Mouse (Mus musculus) midbrain, embryonic 10.5 days (tissue): ENCODE data around the gene Gm17428. TPM values are rescaled to one million over a fixed set of nuclear protein-coding genes. Genes with fewer than 3 reads are reported as not detected.
"Not testable (repeated sequence)": the region's sequence is repeated elsewhere in the genome, so short reads cannot be mapped to it uniquely, and the experiment has no call there.

ENCODE experiments used
- DNase-seq: peaks from one replicate; pipeline ENCODE4 v3.0.0-alpha.2; 2017; ENCODE audit warnings: low spot score
- H3K27ac ChIP-seq: fragments of 300-500 bp; sonication (generic); replicated peaks from 2 replicates; pipeline ENCODE4 v1.5.1; 2016; ENCODE audit warnings: mild to moderate bottlenecking
- H3K27me3 ChIP-seq: fragments of 300-500 bp; sonication (generic); 2 replicates; pipeline ENCODE4 v1.6.1; 2016; ENCODE audit warnings: low read depth, mild to moderate bottlenecking; ENCODE audit not compliant: poor library complexity, severe bottlenecking
- H3K36me3 ChIP-seq: fragments of 300-500 bp; sonication (generic); 2 replicates; pipeline ENCODE4 v1.6.1; 2016; ENCODE audit warnings: mild to moderate bottlenecking, moderate library complexity
- H3K4me1 ChIP-seq: fragments of 300-500 bp; sonication (generic); 2 replicates; pipeline ENCODE4 v1.6.1; 2016
- H3K4me3 ChIP-seq: fragments of 300-500 bp; sonication (generic); 2 replicates; pipeline ENCODE4 v1.5.1; 2016; ENCODE audit warnings: mild to moderate bottlenecking, moderate library complexity
- H3K9me3 ChIP-seq: fragments of 300-500 bp; sonication (generic); replicated peaks from 2 replicates; pipeline ENCODE4 v1.6.1; 2016; ENCODE audit warnings: mild to moderate bottlenecking
- WGBS: fragments of 180-500 bp; shearing (Covaris S2); methylation state at CpG from one replicate; pipeline ENCODE4 v1.1.7; 2016; 5-methylcytosine and 5-hydroxymethylcytosine counted together
- polyA plus RNA-seq: library from polyadenylated mRNA; unstranded; fragments of >200 nt; fragmentation: Nextera tagmentation; extraction: Ambion mirVana; gene quantifications from 2 replicates; pipeline ENCODE4 v1.2.1, GENCODE M21; 2016

Gm17428 gene
- polyA plus RNA-seq, 1 experiment from 2014 or later = not detected

- H3K9me3 ChIP-seq, DNase-seq, H3K27ac ChIP-seq, H3K27me3 ChIP-seq, H3K36me3 ChIP-seq, H3K4me3 ChIP-seq: not testable (repeated sequence)
- 87% methylated on average over 11 of the region's 11 CpGs for WGBS
- H3K4me1 ChIP-seq = peaks cover 16% of the 10 kb centered on the region
Measured at GRCm38 (mm10) chr14:54972786-54973185, 3.9 kb upstream of the Gm17428 start.

- H3K4me3 ChIP-seq = no peak overlapping the region
- H3K36me3 ChIP-seq = no peaks in the 10 kb centered on the region
- peaks cover 4% of the 10 kb centered on the region; the same call in 1 of the 2 replicates for H3K27me3 ChIP-seq
- H3K27ac ChIP-seq = peak overlapping the region; percentile 68; the same call in 1 of the 2 replicates
- WGBS = 76% methylated on average over 6 of the region's 6 CpGs
- no peak for DNase-seq
- H3K9me3 ChIP-seq = no peaks in the 10 kb centered on the region
- H3K4me1 ChIP-seq = peaks cover 16% of the 10 kb centered on the region
Measured at GRCm38 (mm10) chr14:54974068-54974791, 2.5 kb upstream of the Gm17428 start.

GRCm38 (mm10) chr14:54978664-54979063, 1.9 kb downstream of the Gm17428 start:
- 86% methylated on average over 8 of the region's 8 CpGs for WGBS
- DNase-seq = no peak

GRCm38 (mm10) chr14:54981934-54982333, 5.2 kb downstream of the Gm17428 start:
- WGBS = 94% methylated on average over 7 of the region's 7 CpGs
- H3K27ac ChIP-seq = no peak overlapping the region
- no peak for DNase-seq

More at GRCm38 (mm10) chr14:54978664-54979063, 1.9 kb downstream of the Gm17428 start:
- Histone ChIP-seq H3K4me3 (no peak overlapping the region), H3K36me3 (no peaks in the 10 kb centered on the region), H3K4me1 (peaks cover 14% of the 10 kb centered on the region), H3K27me3 (peaks cover 4% of the 10 kb centered on the region; the same call in 1 of the 2 replicates), H3K27ac (no peak overlapping the region), H3K9me3 (no peaks in the 10 kb centered on the region)

GRCm38 (mm10) chr14:54988350-54988874, 11.7 kb downstream of the Gm17428 start:
- H3K4me1 ChIP-seq, H3K9me3 ChIP-seq, H3K4me3 ChIP-seq, H3K36me3 ChIP-seq, DNase-seq, H3K27ac ChIP-seq: not testable (repeated sequence)
- 89% methylated on average over 9 of the region's 9 CpGs for WGBS
- H3K27me3 ChIP-seq = peaks cover 15% of the 10 kb centered on the region

More at GRCm38 (mm10) chr14:54981934-54982333, 5.2 kb downstream of the Gm17428 start:
- no peak overlapping the region for H3K4me3 ChIP-seq
- H3K4me1 ChIP-seq = no peaks in the 10 kb centered on the region
- no peaks in the 10 kb centered on the region for H3K9me3 ChIP-seq
- H3K36me3 ChIP-seq = no peaks in the 10 kb centered on the region
- H3K27me3 ChIP-seq = peaks cover 4% of the 10 kb centered on the region; the same call in 1 of the 2 replicates

- peaks cover 13% of the 10 kb centered on the region for H3K4me1 ChIP-seq
- H3K9me3 ChIP-seq = no peaks in the 10 kb centered on the region
- H3K4me3 ChIP-seq = no peak overlapping the region
- H3K27ac ChIP-seq = no peak overlapping the region
- no peak for DNase-seq
- H3K27me3 ChIP-seq = peaks cover 20% of the 10 kb centered on the region
- WGBS = 94% methylated on average over 13 of the region's 13 CpGs
- no peaks in the 10 kb centered on the region for H3K36me3 ChIP-seq
Measured at GRCm38 (mm10) chr14:54988882-54989281, 12.1 kb downstream of the Gm17428 start.

GRCm38 (mm10) chr14:54989886-54990441, 13.2 kb downstream of the Gm17428 start:
- Histone ChIP-seq H3K36me3 (no peaks in the 10 kb centered on the region), H3K27ac (no peak overlapping the region), H3K4me3 (no peak overlapping the region), H3K4me1 (peaks cover 24% of the 10 kb centered on the region), H3K27me3 (peaks cover 21% of the 10 kb centered on the region), H3K9me3 (no peaks in the 10 kb centered on the region)
- WGBS = 88% methylated on average over 8 of the region's 8 CpGs
- no peak for DNase-seq

- Histone ChIP-seq H3K4me3 (no peak overlapping the region), H3K27me3 (peaks cover 21% of the 10 kb centered on the region), H3K9me3 (no peaks in the 10 kb centered on the region), H3K27ac (no peak overlapping the region), H3K4me1 (peaks cover 47% of the 10 kb centered on the region), H3K36me3 (no peaks in the 10 kb centered on the region)
- DNase-seq = no peak
- 93% methylated on average over 10 of the region's 10 CpGs for WGBS
Measured at GRCm38 (mm10) chr14:54992196-54992595, 15.5 kb downstream of the Gm17428 start.

GRCm38 (mm10) chr14:54993636-54994035, 16.9 kb downstream of the Gm17428 start:
- no peak for DNase-seq
- no peaks in the 10 kb centered on the region for H3K9me3 ChIP-seq
- H3K4me3 ChIP-seq = no peak overlapping the region
- 69% methylated on average over 10 of the region's 10 CpGs for WGBS
- no peaks in the 10 kb centered on the region for H3K36me3 ChIP-seq
- peaks cover 21% of the 10 kb centered on the region for H3K27me3 ChIP-seq
- peak overlapping the region; percentile 91 for H3K27ac ChIP-seq
- H3K4me1 ChIP-seq = peaks cover 52% of the 10 kb centered on the region

- 50% methylated on average over 11 of the region's 11 CpGs for WGBS
- Histone ChIP-seq H3K4me1 (peaks cover 52% of the 10 kb centered on the region), H3K9me3 (no peaks in the 10 kb centered on the region), H3K36me3 (no peaks in the 10 kb centered on the region), H3K4me3 (peak within 1 kb of the TSS; percentile 33; the same call in 1 of the 2 replicates), H3K27me3 (peaks cover 21% of the 10 kb centered on the region), H3K27ac (peak within 1 kb of the TSS; percentile 91)
- DNase-seq = no peak
Measured at GRCm38 (mm10) chr14:54994136-54994868, 17.6 kb downstream of the Gm17428 start, which contains the start of gene Myh7. TSS of gene Myh7 (minus strand) at chr14:54994626.

- no peaks in the 10 kb centered on the region for H3K9me3 ChIP-seq
- DNase-seq = peak; percentile 36
- H3K27ac ChIP-seq = peak overlapping the region; percentile 91
- H3K36me3 ChIP-seq = no peaks in the 10 kb centered on the region
- peaks cover 21% of the 10 kb centered on the region for H3K27me3 ChIP-seq
- H3K4me1 ChIP-seq = peaks cover 52% of the 10 kb centered on the region
- peak overlapping the region; percentile 33; the same call in 1 of the 2 replicates for H3K4me3 ChIP-seq
Measured at GRCm38 (mm10) chr14:54994869-54995186, 18.1 kb downstream of the Gm17428 start.

- Histone ChIP-seq H3K27me3 (peaks cover 21% of the 10 kb centered on the region), H3K9me3 (no peaks in the 10 kb centered on the region), H3K36me3 (no peaks in the 10 kb centered on the region), H3K4me1 (peaks cover 52% of the 10 kb centered on the region), H3K4me3 (peak overlapping the region; percentile 33; the same call in 1 of the 2 replicates), H3K27ac (peak overlapping the region; percentile 91)
- peak; percentile 77 for DNase-seq
- 22% methylated on average over 14 of the region's 14 CpGs for WGBS
Measured at GRCm38 (mm10) chr14:54995457-54996138, 18.9 kb downstream of the Gm17428 start.
